Mouse (Mus musculus): ENCODE data around the gene Slc16a7. TPM values are rescaled to one million over a fixed set of nuclear protein-coding genes. Genes with fewer than 3 reads are reported as not detected.

The Slc16a7 gene
- polyA plus RNA-seq, 1 experiment, result 554 TPM

DNA sequence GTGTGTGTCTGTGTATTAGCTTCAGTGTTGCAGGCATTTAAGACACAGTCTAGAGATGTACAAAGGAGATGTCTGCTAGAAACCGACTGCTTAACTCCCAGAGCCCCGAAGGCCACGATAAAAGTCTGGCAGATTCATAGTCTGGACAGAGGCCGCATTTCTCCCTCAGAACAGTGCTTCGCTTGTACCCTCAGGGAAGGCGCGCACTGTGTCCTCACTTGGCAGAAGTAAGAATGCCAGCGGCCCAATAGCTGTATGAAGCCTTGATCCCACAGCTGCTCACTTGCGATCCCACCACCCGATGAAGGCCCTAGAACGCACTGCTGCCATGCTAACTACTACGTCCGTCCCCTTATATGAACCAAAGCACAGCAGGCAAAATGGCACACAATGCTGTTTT lies 16.6 kb downstream of the Slc16a7 start:
- TF ChIP-seq POLR2A (IDR thresholded peaks at IDR 0.05; ENCODE audit: control insufficient read depth, low read depth, low read length) (no peak), CTCF (IDR thresholded peaks at IDR 0.05; ENCODE audit: control insufficient read depth, insufficient read depth, insufficient replicate concordance, low read depth, low read length) (no peak)
- no peaks in the 10 kb centered on the region for H3K36me3 ChIP-seq (ENCODE audit: control insufficient read depth, insufficient read depth, low read length)
- no peak overlapping the region for H3K27ac ChIP-seq (ENCODE audit: control insufficient read depth, insufficient read depth, low read depth, low read length)
- no peaks in the 10 kb centered on the region for H3K27me3 ChIP-seq (ENCODE audit: control insufficient read depth, insufficient read depth, low read length)
- H3K4me3 ChIP-seq (ENCODE audit: control insufficient read depth, low read depth, low read length), result no peak overlapping the region
- H3K4me1 ChIP-seq (ENCODE audit: control insufficient read depth, insufficient read depth, low read length), result no peaks in the 10 kb centered on the region

DNA sequence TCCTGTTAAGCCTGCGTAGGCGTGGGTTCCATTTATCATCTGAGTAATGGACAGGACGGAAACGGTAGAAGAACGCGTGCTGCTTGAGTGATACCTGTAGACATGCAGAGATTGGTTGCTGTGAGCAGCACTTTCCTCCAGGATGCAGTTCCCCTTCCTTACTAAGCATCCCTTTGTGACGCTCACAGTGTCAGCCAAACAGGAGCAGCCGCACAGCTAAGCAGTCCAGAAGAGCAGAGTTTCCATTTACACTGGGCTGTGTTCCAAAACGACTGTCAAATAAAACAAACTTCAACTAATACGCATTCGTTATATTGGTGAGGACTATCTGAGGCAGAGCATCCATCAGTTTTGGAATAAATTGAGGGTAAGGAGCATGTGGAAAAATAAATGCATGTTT lies 17.8 kb downstream of the Slc16a7 start:
- TF ChIP-seq POLR2A (IDR thresholded peaks at IDR 0.05; ENCODE audit: control insufficient read depth, low read depth, low read length) (no peak), CTCF (IDR thresholded peaks at IDR 0.05; ENCODE audit: control insufficient read depth, insufficient read depth, insufficient replicate concordance, low read depth, low read length) (no peak)
- H3K4me3 ChIP-seq (ENCODE audit: control insufficient read depth, low read depth, low read length), result no peak overlapping the region
- H3K27ac ChIP-seq (ENCODE audit: control insufficient read depth, insufficient read depth, low read depth, low read length), result no peak overlapping the region
- H3K27me3 ChIP-seq (ENCODE audit: control insufficient read depth, insufficient read depth, low read length), result no peaks in the 10 kb centered on the region
- H3K36me3 ChIP-seq (ENCODE audit: control insufficient read depth, insufficient read depth, low read length), result no peaks in the 10 kb centered on the region
- H3K4me1 ChIP-seq (ENCODE audit: control insufficient read depth, insufficient read depth, low read length), result no peaks in the 10 kb centered on the region

DNA sequence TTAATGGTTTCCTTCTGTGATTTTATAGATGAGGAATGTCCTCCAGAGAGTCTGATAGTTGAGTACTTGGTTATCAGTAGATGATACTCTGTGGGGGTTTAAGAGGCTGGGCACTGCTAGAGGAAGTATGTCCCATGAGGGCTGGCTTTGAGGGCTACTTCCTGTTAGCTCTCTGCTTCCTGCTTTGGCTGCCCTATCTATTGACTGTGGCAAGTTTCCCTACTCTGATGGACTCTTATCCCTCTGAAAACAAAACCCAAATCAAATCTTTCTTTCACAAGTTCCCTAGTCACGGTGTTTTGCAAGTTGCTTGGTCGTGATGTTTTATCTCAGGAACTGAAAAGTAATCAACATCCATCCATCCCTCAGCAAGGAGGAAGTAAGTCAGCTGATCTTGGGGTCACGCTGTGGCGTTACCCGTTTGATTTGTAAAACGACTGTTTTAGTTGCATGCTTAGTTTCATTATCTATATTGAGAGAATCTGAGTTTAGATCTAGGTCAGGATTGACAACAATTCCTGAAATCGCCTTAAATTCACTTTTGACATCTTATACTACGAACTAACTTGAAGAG lies 19.1 kb downstream of the Slc16a7 start:
- Histone ChIP-seq H3K4me1 (ENCODE audit: control insufficient read depth, insufficient read depth, low read length) (no peaks in the 10 kb centered on the region), H3K4me3 (ENCODE audit: control insufficient read depth, low read depth, low read length) (no peak overlapping the region), H3K27ac (ENCODE audit: control insufficient read depth, insufficient read depth, low read depth, low read length) (no peak overlapping the region), H3K27me3 (ENCODE audit: control insufficient read depth, insufficient read depth, low read length) (no peaks in the 10 kb centered on the region), H3K36me3 (ENCODE audit: control insufficient read depth, insufficient read depth, low read length) (no peaks in the 10 kb centered on the region)
- TF ChIP-seq CTCF (IDR thresholded peaks at IDR 0.05; ENCODE audit: control insufficient read depth, insufficient read depth, insufficient replicate concordance, low read depth, low read length) (no peak), POLR2A (IDR thresholded peaks at IDR 0.05; ENCODE audit: control insufficient read depth, low read depth, low read length) (no peak)

DNA sequence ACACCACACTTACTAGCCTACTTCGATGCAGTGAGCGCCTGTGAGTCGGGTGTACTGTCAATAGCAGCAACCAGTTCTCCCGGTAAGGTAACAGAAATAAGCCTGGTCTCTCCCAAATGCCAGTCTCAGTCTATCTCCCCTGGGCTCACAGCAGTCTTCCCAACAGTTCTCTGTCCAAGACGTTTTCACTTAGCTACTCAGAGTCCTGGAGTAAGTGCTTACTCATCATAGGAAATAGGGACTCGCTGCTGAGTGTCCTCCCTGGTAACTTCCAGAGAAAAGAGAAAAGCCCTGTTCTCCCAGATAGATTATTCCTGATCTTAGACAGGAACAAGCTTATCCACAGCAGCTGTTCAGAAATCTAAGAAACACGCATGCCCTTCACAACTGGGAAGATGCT lies 30.8 kb downstream of the Slc16a7 start:
- H3K27ac ChIP-seq (ENCODE audit: control insufficient read depth, insufficient read depth, low read depth, low read length), result no peak overlapping the region
- H3K27me3 ChIP-seq (ENCODE audit: control insufficient read depth, insufficient read depth, low read length), result no peaks in the 10 kb centered on the region
- no peaks in the 10 kb centered on the region for H3K4me1 ChIP-seq (ENCODE audit: control insufficient read depth, insufficient read depth, low read length)
- H3K4me3 ChIP-seq (ENCODE audit: control insufficient read depth, low read depth, low read length), result no peak overlapping the region
- TF ChIP-seq POLR2A (IDR thresholded peaks at IDR 0.05; ENCODE audit: control insufficient read depth, low read depth, low read length), result no peak
- TF ChIP-seq CTCF (IDR thresholded peaks at IDR 0.05; ENCODE audit: control insufficient read depth, insufficient read depth, insufficient replicate concordance, low read depth, low read length), result no peak
- H3K36me3 ChIP-seq (ENCODE audit: control insufficient read depth, insufficient read depth, low read length), result no peaks in the 10 kb centered on the region

DNA sequence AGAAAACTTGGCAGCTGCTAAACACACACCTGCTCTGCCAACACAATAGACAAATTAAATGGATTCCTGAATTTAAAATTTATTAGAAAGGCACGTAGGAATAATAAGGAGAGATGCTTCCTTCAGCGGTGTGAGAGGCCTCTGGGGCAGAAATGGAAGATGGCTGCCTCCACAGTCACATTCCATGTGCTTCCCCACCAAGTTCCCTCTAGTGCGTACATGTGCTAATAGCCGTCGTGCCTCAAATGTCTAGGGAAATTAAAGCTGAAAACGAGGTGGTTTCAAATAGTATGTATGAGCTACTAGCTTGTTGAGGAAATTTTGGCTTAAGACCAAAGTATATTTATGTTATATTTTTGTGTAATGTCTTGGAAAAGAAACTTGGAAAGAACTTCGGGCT lies 36.5 kb downstream of the Slc16a7 start:
- Histone ChIP-seq H3K36me3 (ENCODE audit: control insufficient read depth, insufficient read depth, low read length) (no peaks in the 10 kb centered on the region), H3K4me1 (ENCODE audit: control insufficient read depth, insufficient read depth, low read length) (no peaks in the 10 kb centered on the region), H3K27ac (ENCODE audit: control insufficient read depth, insufficient read depth, low read depth, low read length) (no peak overlapping the region), H3K4me3 (ENCODE audit: control insufficient read depth, low read depth, low read length) (no peak overlapping the region), H3K27me3 (ENCODE audit: control insufficient read depth, insufficient read depth, low read length) (no peaks in the 10 kb centered on the region)
- TF ChIP-seq CTCF (IDR thresholded peaks at IDR 0.05; ENCODE audit: control insufficient read depth, insufficient read depth, insufficient replicate concordance, low read depth, low read length), result no peak
- no peak for TF ChIP-seq POLR2A (IDR thresholded peaks at IDR 0.05; ENCODE audit: control insufficient read depth, low read depth, low read length)

DNA sequence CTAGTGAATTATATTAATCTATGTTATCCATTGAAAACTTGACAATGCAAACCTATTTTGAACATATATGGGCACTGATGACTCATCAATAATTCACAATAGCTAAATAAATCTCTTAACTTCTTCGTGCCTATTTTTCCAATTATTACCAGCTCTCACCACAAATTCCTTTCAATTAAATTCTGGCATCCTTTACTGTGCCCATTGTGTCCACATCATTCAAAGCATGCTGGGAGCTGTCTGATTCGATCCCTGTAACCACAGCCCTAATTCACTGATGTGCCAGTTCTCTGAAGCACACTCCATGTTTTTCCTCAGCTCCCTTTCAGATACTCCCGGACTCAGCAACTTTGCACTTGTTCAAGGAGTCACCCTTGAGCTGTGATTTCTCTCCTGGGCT lies 41.1 kb downstream of the Slc16a7 start:
- Histone ChIP-seq H3K27me3 (ENCODE audit: control insufficient read depth, insufficient read depth, low read length) (no peaks in the 10 kb centered on the region), H3K4me3 (ENCODE audit: control insufficient read depth, low read depth, low read length) (no peak overlapping the region), H3K4me1 (ENCODE audit: control insufficient read depth, insufficient read depth, low read length) (no peaks in the 10 kb centered on the region), H3K27ac (ENCODE audit: control insufficient read depth, insufficient read depth, low read depth, low read length) (no peak overlapping the region), H3K36me3 (ENCODE audit: control insufficient read depth, insufficient read depth, low read length) (no peaks in the 10 kb centered on the region)
- TF ChIP-seq CTCF (IDR thresholded peaks at IDR 0.05; ENCODE audit: control insufficient read depth, insufficient read depth, insufficient replicate concordance, low read depth, low read length), result no peak
- TF ChIP-seq POLR2A (IDR thresholded peaks at IDR 0.05; ENCODE audit: control insufficient read depth, low read depth, low read length), result no peak

DNA sequence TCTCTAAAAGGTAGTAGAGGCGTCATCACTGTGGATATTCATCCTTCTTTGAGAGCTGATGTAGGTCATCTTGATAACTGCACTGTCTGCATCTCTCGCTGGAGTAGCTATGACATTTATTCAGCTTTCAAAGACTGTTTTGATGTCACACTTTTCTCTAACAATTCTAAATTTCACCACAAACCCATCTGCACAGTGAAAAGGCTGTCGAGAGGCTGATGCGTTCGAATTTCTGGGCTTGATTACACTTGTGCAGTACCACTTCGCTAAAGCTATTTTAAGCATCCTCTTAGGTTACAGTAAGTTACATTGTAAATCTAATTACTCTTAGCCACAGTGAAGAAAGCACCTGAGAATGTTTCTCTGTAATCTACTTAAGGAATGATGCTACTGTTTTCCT lies 42.1 kb downstream of the Slc16a7 start:
- Histone ChIP-seq H3K36me3 (ENCODE audit: control insufficient read depth, insufficient read depth, low read length) (no peaks in the 10 kb centered on the region), H3K27me3 (ENCODE audit: control insufficient read depth, insufficient read depth, low read length) (no peaks in the 10 kb centered on the region), H3K4me3 (ENCODE audit: control insufficient read depth, low read depth, low read length) (no peak overlapping the region), H3K4me1 (ENCODE audit: control insufficient read depth, insufficient read depth, low read length) (no peaks in the 10 kb centered on the region), H3K27ac (ENCODE audit: control insufficient read depth, insufficient read depth, low read depth, low read length) (no peak overlapping the region)
- TF ChIP-seq CTCF (IDR thresholded peaks at IDR 0.05; ENCODE audit: control insufficient read depth, insufficient read depth, insufficient replicate concordance, low read depth, low read length), result no peak
- TF ChIP-seq POLR2A (IDR thresholded peaks at IDR 0.05; ENCODE audit: control insufficient read depth, low read depth, low read length), result no peak

DNA sequence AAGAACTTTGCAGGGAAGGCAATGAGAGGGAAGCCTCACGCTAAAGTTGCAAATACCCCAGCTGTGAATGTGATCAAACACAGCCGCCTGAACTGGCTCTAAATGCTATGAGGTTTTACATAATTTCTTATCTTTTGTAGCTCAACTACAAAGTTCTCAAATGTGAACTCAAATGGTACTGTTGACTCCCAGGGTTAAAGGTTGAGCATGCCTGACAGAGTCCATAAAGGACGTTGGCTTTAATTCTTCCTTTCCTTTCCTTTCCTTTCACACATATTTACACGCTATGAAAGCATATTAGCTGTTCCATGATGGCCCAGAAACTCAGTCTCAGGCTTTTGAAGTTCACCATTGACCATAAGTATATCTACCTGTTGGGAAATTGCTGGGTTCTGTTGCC lies 42.9 kb downstream of the Slc16a7 start:
- Histone ChIP-seq H3K4me1 (ENCODE audit: control insufficient read depth, insufficient read depth, low read length) (no peaks in the 10 kb centered on the region), H3K27ac (ENCODE audit: control insufficient read depth, insufficient read depth, low read depth, low read length) (no peak overlapping the region)
- TF ChIP-seq CTCF (IDR thresholded peaks at IDR 0.05; ENCODE audit: control insufficient read depth, insufficient read depth, insufficient replicate concordance, low read depth, low read length) (no peak), POLR2A (IDR thresholded peaks at IDR 0.05; ENCODE audit: control insufficient read depth, low read depth, low read length) (no peak)

More for the DNA sequence above, 42.9 kb downstream of the Slc16a7 start:
- Histone ChIP-seq H3K36me3 (ENCODE audit: control insufficient read depth, insufficient read depth, low read length) (no peaks in the 10 kb centered on the region), H3K27me3 (ENCODE audit: control insufficient read depth, insufficient read depth, low read length) (no peaks in the 10 kb centered on the region), H3K4me3 (ENCODE audit: control insufficient read depth, low read depth, low read length) (no peak overlapping the region)
